In genomic region chr16:36874583-36875275, GRCm38 (mm10) we compare ENCODE assay signal across 8 mouse cellular contexts. TPM values are rescaled to one million over a fixed set of nuclear protein-coding genes. Genes with fewer than 3 reads are reported as not detected.
DNase-seq lines count a peak whose midpoint lies in the region; ATAC-seq lines count a peak whose summit lies in the region.

TSS of gene Eaf2 (minus strand) at chr16:36875003.
TSS of gene Golgb1 (plus strand) at chr16:36875140.

- no peaks in the 10 kb centered on the region for H3K27me3 ChIP-seq in heart, embryonic 13.5 days (replicated peaks)
- no peaks in the 10 kb centered on the region for H3K27me3 ChIP-seq in liver, embryonic 12.5 days (replicated peaks)
- no peaks in the 10 kb centered on the region for H3K27me3 ChIP-seq in stomach, embryonic 15.5 days (replicated peaks)

- no peaks in the 10 kb centered on the region for H3K9me3 ChIP-seq in heart, embryonic 13.5 days
- no peaks in the 10 kb centered on the region for H3K9me3 ChIP-seq in liver, embryonic 12.5 days (replicated peaks)
- H3K9me3 ChIP-seq in stomach, embryonic 15.5 days, result no peaks in the 10 kb centered on the region

- H3K4me1 ChIP-seq in brown adipose tissue, adult 24 weeks (ENCODE audit: control insufficient read depth, insufficient read depth, insufficient read length, low read length), result no peaks in the 10 kb centered on the region; the same call in none of the 2 replicates
- H3K4me1 ChIP-seq in heart, embryonic 13.5 days, result peaks cover 37% of the 10 kb centered on the region
- H3K4me1 ChIP-seq in liver, embryonic 12.5 days, result peaks cover 32% of the 10 kb centered on the region
- H3K4me1 ChIP-seq in stomach, embryonic 15.5 days, result peaks cover 3% of the 10 kb centered on the region; the same call in 1 of the 2 replicates

- H3K9ac ChIP-seq in heart, embryonic 13.5 days, result peak within 1 kb of the TSS; percentile 94
- H3K9ac ChIP-seq in liver, embryonic 12.5 days, result peak within 1 kb of the TSS; percentile 95
- H3K9ac ChIP-seq in stomach, embryonic 15.5 days, result peak within 1 kb of the TSS; percentile 71

- DNase-seq in CD4-positive, CD25-positive, alpha-beta regulatory T cell, adult 2 months (ENCODE audit: low read depth, low spot score), result peak; percentile 100
- peak; percentile 100 for DNase-seq in fat pad, adult 2 months (ENCODE audit: extremely low read depth, low read depth, low spot score)
- DNase-seq in kidney, postnatal 10 days, result peak; percentile 98
- peak; percentile 96 to 97 for DNase-seq in natural killer cell, adult 2 months (ENCODE audit: low spot score in 2 of 2)

- H3K4me3 ChIP-seq in brown adipose tissue, adult 24 weeks (ENCODE audit: insufficient read depth, low read depth, low read length), result peak within 1 kb of the TSS; percentile 80
- H3K4me3 ChIP-seq in heart, embryonic 13.5 days, result peak within 1 kb of the TSS; percentile 96
- peak within 1 kb of the TSS; percentile 98 for H3K4me3 ChIP-seq in liver, embryonic 12.5 days
- peak within 1 kb of the TSS; percentile 84 for H3K4me3 ChIP-seq in stomach, embryonic 15.5 days (replicated peaks)

- under 1% methylated on average over 43 of the region's 43 CpGs for WGBS in heart, embryonic 13.5 days
- WGBS in liver, embryonic 12.5 days (ENCODE audit: insufficient replicate concordance), result under 1% methylated on average over 43 of the region's 43 CpGs
- under 1% methylated on average over 43 of the region's 43 CpGs for WGBS in stomach, embryonic 15.5 days

- peak within 1 kb of the TSS; percentile 84 for H3K27ac ChIP-seq in brown adipose tissue, adult 24 weeks (replicated peaks; ENCODE audit: low read depth, low read length)
- H3K27ac ChIP-seq in heart, embryonic 13.5 days (replicated peaks), result peak within 1 kb of the TSS; percentile 81
- H3K27ac ChIP-seq in liver, embryonic 12.5 days, result peak within 1 kb of the TSS; percentile 87
- H3K27ac ChIP-seq in stomach, embryonic 15.5 days, result peak within 1 kb of the TSS; percentile 88

- peak within 1 kb of the TSS; percentile 82 for H3K4me2 ChIP-seq in heart, embryonic 13.5 days
- peak within 1 kb of the TSS; percentile 92 for H3K4me2 ChIP-seq in liver, embryonic 12.5 days
- H3K4me2 ChIP-seq in stomach, embryonic 15.5 days, result peak within 1 kb of the TSS; percentile 60

- ATAC-seq in heart, embryonic 13.5 days (ENCODE audit: extremely low read depth, insufficient number of reproducible peaks, low FRiP score, low TSS enrichment), result peak; percentile 99
- peak; percentile 99 for ATAC-seq in liver, embryonic 12.5 days
- peak; percentile 100 for ATAC-seq in stomach, embryonic 15.5 days (ENCODE audit: insufficient read depth, low FRiP score, low read depth)

- peaks cover 25% of the 10 kb centered on the region for H3K36me3 ChIP-seq in heart, embryonic 13.5 days
- H3K36me3 ChIP-seq in liver, embryonic 12.5 days, result peaks cover 9% of the 10 kb centered on the region
- H3K36me3 ChIP-seq in stomach, embryonic 15.5 days, result peaks cover 9% of the 10 kb centered on the region; the same call in 1 of the 2 replicates

RNA-seq across cellular contexts. Expression of gene Eaf2, which starts in this region (rescaled TPM):
- 9.2 and 10.5 TPM in 2 replicates for polyA plus RNA-seq in brown adipose tissue, adult 24 weeks (2012; ENCODE audit: insufficient read depth, insufficient read length, missing spikeins)
- 0.40 and 0.97 TPM in 2 replicates for polyA plus RNA-seq in heart, embryonic 13.5 days (2015; fragmentation: Nextera tagmentation; extraction: Ambion mirVana)
- polyA plus RNA-seq in liver, embryonic 12.5 days (2016; fragmentation: Nextera tagmentation; extraction: Ambion mirVana), result 0.35 and 0.39 TPM in 2 replicates
- polyA plus RNA-seq in stomach, embryonic 15.5 days (2015; fragmentation: Nextera tagmentation; extraction: Ambion mirVana), result 2.7 and 3.7 TPM in 2 replicates

RNA-seq across cellular contexts. Expression of gene Golgb1, which starts in this region (rescaled TPM):
- polyA plus RNA-seq in brown adipose tissue, adult 24 weeks (2012; ENCODE audit: insufficient read depth, insufficient read length, missing spikeins), result 18.4 and 23.8 TPM in 2 replicates
- polyA plus RNA-seq in heart, embryonic 13.5 days (2015; fragmentation: Nextera tagmentation; extraction: Ambion mirVana), result 61.9 and 64.3 TPM in 2 replicates
- 31.4 and 36.3 TPM in 2 replicates for polyA plus RNA-seq in liver, embryonic 12.5 days (2016; fragmentation: Nextera tagmentation; extraction: Ambion mirVana)
- polyA plus RNA-seq in stomach, embryonic 15.5 days (2015; fragmentation: Nextera tagmentation; extraction: Ambion mirVana), result 97.3 and 103 TPM in 2 replicates

Comparison
In these comparisons a context has a peak if more than half of its experiments do, and no peak if none do; other contexts are left out.
1. Peak in every context shown above with its lines: DNase-seq, ATAC-seq, H3K4me3 ChIP-seq and H3K27ac ChIP-seq.